Mouse (Mus musculus) forelimb bud, embryonic 11.5 days (tissue): ENCODE results near the gene Fyn.

Source experiments
- DNase-seq: peaks from one replicate; pipeline ENCODE4 v3.0.0-alpha.2; 2012; ENCODE audit warnings: low read depth, low spot score

Gene Fyn

DNA sequence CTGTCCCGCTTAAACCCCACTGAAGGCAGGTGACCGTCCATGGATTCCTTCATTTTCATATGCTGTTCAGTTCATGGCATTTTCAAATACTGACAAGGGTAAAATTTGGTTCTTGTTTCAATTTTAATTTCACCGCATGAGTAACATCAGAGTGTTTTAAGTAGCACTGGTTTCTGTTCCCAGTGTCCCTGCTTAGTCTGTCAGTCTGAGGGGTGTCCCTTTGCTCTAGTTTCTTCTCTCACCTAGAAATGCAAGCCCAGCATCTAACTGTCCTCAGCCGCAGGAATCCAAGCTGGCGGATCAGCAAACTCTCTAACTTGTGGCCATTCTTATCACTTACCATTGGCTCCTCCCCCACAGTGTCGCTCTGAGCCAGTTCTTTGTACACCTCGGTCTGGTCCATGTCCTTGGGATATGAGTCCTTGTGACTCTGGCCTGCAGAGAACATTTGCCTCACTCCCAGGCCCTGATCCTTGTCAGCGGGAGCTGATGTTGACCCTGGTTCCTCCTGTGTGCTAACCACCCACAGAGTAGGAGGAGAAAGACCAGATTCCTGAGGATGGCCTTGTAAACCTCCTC lies 9.5 kb downstream of the Fyn start:
- DNase-seq = no peak

DNA sequence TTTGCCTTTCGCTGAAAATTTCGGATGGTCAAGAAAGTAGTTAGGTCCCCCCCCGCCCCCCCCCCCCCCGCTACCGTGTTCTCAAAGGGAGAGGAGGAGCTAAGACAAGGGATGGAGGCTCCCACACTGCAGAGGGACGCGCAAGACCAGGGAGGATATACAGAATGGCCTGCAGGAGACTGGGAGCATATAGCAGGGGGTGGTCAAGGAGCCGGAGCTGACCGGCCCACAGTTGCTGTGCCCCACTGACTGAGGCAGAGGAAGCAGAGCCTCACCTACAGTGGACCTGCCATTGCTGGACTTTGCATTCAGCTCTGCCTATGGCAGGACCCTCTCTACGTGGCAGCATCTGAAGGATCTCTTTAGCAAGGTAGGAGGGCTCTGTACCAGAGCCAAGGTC lies 10.6 kb downstream of the Fyn start:
- DNase-seq = no peak

- no peak for DNase-seq
Observed at GRCm38 (mm10) chr10:39379721-39380370, 11.2 kb downstream of the Fyn start.

- DNase-seq = no peak
Observed at GRCm38 (mm10) chr10:39385259-39385658, 16.6 kb downstream of the Fyn start.

DNA sequence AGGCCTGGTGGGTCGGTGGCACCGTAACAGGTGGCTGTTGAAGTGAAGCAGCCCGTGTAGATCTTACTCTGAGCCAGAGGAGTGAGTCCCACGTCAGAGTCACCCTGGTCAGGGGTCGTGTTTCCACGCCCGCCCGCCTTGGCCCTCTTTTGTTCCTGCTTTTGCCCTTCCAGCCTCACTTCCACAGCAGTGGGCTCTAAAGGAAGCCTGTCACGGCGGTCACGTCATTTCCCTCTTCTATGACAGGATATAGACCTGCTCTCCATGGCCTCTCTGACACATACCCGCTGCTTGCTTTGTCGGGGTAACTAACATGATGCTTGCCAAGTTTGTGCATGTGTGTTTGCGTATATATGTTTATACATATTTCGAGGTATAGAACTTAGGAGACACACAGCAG lies 17.5 kb downstream of the Fyn start:
- no peak for DNase-seq

GRCm38 (mm10) chr10:39387024-39387423 lies 18.4 kb downstream of the Fyn start:
- DNase-seq = no peak

DNA sequence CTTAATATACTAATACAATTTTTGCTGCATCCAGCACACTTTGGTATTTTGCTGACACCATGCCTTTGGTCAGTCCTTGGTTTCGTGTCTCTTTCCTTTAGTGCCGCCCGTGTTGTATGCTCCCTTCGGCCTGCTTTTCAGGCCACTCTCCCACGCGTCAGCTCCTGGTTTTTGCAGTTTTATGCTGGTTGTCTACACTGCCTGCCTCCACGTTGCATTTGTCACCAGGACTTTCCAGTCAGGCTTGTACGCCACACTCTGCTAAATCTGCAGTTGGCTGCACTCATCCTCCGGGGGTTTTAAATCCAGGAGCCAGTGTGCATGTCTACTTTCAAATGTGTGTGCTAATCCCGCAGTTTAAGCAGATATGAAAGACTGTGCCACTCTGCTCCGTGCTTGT lies 18.9 kb downstream of the Fyn start:
- no peak for DNase-seq

- DNase-seq = no peak
Observed at GRCm38 (mm10) chr10:39388144-39388543, 19.5 kb downstream of the Fyn start.

GRCm38 (mm10) chr10:39389451-39389891 lies 20.8 kb downstream of the Fyn start:
- no peak for DNase-seq

GRCm38 (mm10) chr10:39390541-39390940 lies 21.9 kb downstream of the Fyn start:
- no peak for DNase-seq

GRCm38 (mm10) chr10:39392900-39393483 lies 24.3 kb downstream of the Fyn start:
- DNase-seq = no peak

- DNase-seq = no peak
Observed at GRCm38 (mm10) chr10:39395544-39395943, 26.9 kb downstream of the Fyn start.

DNA sequence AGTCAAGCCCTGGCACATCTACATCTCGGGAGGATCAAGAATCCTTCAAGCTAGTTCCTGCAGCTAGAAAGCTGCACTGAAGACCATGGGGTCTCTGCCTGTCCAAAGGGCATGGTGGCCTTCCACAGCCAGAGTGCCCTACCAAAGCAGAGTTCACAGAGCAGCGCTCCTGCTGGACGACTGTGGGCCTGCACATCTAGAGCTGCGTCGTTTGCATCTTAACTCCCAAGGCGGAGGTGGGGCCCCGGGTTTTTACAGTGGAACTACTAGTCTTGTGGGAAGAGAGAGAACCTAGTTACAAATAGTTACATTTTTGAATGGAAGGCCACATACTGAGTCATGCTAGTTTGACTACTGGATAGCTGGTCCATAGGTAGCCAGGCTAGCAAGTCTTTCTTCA lies 30.3 kb downstream of the Fyn start:
- DNase-seq = no peak

GRCm38 (mm10) chr10:39400155-39400554 lies 31.5 kb downstream of the Fyn start:
- DNase-seq = no peak

DNA sequence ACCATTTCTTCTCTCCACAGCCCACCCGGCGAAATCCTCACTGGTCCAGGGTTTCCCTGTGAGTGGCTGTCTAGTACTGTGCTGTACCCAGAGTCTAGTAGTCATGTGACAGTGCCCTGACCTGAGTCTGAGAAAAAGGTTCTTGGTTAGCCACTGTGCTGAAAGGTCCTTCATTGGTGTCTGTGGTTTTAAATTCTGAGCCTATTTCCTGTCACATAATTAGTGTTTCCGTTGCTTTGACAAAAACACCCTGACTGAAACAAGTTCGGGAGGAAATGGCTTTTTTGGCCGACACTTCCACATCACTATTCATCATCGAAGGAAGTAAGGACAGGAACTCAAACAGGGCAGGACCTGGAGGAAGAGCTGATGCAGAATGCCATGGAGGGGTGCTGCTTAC lies 33.8 kb downstream of the Fyn start:
- DNase-seq = no peak

GRCm38 (mm10) chr10:39403706-39404105 lies 35.1 kb downstream of the Fyn start:
- DNase-seq = no peak

DNA sequence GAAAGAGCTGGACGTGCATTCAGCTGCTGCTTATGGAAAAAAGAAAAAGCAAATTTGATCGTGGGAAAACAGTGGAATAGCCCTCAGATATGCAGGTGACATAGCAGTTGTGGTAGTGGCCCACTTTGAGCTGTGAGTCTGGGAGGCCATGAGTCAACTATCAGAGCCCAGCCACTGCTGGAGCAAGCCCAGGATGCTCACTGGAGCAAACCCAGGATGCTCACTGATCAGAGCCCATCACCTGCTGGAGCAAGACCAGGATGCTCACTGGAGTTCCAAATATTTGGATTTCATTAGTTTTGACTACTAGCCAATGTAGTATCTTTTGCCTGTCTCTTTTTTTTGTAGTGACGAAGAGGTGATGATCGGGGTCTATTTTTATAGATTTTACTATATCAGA lies 35.5 kb downstream of the Fyn start:
- no peak for DNase-seq

GRCm38 (mm10) chr10:39405982-39406797 lies 37.5 kb downstream of the Fyn start:
- no peak for DNase-seq

DNA sequence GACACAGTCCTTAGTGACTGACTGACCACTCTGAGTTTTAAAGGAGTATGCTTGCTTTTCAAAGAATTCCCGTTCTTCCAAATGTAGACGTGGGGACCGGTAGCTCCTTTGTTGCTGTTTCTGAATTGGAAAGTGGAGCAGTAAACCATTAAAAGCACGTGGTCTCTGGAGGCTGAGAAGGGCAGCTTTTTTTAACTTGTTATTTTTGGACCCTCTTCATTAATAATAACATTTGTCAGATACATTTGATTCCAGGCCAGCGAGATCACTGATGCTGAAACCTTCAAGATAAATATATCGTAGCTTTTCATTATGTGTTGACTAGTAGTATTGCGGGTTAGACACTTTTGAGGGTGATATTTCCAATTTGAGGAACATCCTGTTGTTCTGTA lies 38.1 kb downstream of the Fyn start:
- DNase-seq = no peak

GRCm38 (mm10) chr10:39407553-39407952 lies 38.9 kb downstream of the Fyn start:
- no peak for DNase-seq

DNA sequence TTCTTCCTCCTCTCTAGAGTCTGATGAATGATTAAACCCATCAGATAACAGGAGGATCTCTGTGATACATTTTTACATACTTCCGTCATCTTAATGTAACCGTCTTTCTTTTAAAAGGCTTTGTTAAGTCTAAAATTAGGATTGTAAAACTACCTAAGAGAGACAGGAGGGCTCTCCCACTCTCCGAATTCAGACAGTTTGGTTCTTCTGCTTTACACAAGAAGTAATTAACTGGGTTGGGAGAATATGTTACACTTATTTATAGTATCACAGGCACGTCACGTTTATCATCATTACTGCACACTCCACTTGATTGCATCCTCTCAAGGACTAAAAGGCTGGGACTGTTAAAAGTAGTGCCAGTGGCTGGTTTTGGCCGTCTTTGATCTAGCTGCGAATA lies 40.9 kb downstream of the Fyn start:
- no peak for DNase-seq

GRCm38 (mm10) chr10:39410151-39410649 lies 41.5 kb downstream of the Fyn start:
- DNase-seq = no peak
